Mouse (Mus musculus): ENCODE results near the gene Wnt9b. TPM values are rescaled to one million over a fixed set of nuclear protein-coding genes. Genes with fewer than 3 reads are reported as not detected.

Wnt9b gene
- total RNA-seq, 2 experiments from 2014 or later, result 0.34 to 0.36 TPM

DNA sequence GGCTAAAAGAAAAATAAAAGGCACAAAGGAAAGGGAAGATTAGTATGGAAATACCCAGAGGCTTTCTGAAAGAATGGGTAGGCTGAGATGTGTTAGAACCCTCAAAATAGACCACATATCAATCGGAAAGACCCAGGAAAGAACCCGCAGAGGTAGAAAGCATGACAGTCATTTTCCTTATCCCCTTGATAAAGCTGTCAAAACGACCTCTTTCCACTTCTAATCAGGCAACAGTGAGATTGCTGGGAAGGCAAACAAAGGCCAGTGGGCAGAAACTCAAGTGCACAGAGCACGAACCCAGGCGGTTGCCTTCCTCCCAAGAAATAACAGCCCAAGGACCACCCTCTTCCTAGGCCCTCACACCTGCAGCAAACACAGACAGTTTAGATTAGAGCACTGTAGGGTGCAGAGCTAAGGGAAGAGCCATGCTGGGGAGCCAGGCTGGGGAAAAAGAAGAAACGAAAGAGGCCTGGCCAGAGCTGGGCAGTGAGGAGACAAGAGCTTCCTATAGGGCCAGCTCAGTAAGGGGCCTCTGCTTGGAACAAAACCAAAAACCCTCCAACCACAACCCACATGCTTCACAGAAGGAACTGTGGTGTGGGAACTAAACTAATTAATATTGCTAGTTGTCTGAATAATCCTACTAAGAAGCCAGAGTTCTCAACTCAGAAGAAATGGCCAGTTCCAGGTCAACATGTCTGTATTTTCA is 61.2 kb downstream of the Wnt9b start:
- H3K27ac ChIP-seq, result no peak overlapping the region
- no peak overlapping the region for H3K4me3 ChIP-seq
- DNase-seq (ENCODE audit: low spot score in 2 of 2), result no peak
- TF ChIP-seq CTCF (conservative IDR thresholded peaks at IDR 0.05), result no peak

DNA sequence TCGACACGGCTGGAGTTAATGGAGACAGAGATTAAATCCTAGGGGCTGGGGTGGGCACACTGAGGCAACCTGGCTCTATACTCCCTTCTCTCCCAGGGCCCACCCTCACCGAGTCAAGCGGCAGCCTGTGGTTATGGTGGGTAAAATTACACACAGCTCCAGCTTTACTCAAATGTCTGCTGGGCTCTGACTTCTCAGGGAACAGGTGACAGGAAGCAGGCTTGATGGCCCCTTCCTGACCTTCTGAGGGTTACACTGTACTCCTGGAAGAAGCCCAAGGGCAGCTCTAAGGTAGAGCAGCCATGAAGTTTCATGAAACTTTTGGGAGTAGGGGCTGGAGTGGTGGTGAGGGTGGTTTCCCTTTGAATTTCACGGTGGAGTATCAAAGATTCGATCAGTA is 62.9 kb downstream of the Wnt9b start:
- DNase-seq (ENCODE audit: low spot score in 2 of 2), result no peak
- Histone ChIP-seq H3K27ac (no peak overlapping the region), H3K4me3 (no peak overlapping the region)
- TF ChIP-seq CTCF (conservative IDR thresholded peaks at IDR 0.05), result no peak

GRCm38 (mm10) chr11:103685261-103685736 is 64.3 kb downstream of the Wnt9b start:
- Histone ChIP-seq H3K27ac (peak overlapping the region; percentile 36), H3K4me3 (no peak overlapping the region)
- DNase-seq (ENCODE audit: low spot score in 2 of 2), result peak; percentile 55 to 65
- no peak for TF ChIP-seq CTCF (conservative IDR thresholded peaks at IDR 0.05)

DNA sequence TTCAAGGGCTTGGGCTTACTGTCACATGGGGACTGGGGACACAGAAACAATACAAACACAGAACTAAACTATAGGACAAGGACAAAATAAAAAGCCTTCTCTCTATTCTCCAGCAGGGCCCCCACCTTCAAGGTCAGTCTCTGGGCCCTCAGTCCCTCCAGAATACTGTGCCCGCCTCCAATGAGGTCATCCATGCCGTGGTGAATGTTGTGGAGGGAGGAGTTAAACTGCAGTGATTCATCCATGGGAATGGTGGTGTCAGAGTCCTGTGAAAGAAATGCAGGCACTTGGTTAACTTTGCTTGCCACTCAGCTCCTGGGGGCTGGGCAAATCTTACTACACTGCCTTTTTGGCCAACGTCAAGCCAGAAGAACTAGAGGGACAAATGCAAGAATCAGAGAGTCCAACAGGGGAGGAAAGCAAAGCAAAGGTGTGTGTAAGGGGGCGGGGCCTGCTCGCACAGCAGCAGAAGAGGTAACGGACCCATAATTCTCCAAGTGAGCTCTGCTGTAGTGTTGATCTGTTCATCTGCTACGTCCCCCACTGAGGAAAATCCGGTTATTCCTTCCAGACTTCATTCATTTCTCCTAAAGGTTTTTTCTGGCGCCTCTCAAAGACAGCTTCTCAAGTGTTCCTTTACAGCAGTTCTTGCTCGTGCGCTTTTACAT is 65.8 kb downstream of the Wnt9b start:
- Histone ChIP-seq H3K4me3 (no peak overlapping the region), H3K27ac (no peak overlapping the region)
- DNase-seq (ENCODE audit: low spot score in 2 of 2), result no peak
- no peak for TF ChIP-seq CTCF (conservative IDR thresholded peaks at IDR 0.05)

Other genes starting within 250 kb of the Wnt9b start
- not detected for gene Lrrc37a, start 245.2 kb downstream of the Wnt9b start, total RNA-seq (2021)
- not detected for gene Gm884, start 128.7 kb downstream of the Wnt9b start, total RNA-seq (2021)
- not detected for gene Lyzl6, start 110.9 kb downstream of the Wnt9b start, total RNA-seq (2021)
- 100 to 1,000 TPM; 102 to 117 TPM for gene Rprml, start 100.3 kb downstream of the Wnt9b start, total RNA-seq (2021)
- gene Gosr2, start 51.9 kb downstream of the Wnt9b start, total RNA-seq (2021), result 10 to 100 TPM; 62.5 to 66.1 TPM
- 1 to 10 TPM; 1.4 to 1.5 TPM for gene Wnt3, start 24.3 kb upstream of the Wnt9b start, total RNA-seq (2021)
- gene Nsf, start 204.2 kb upstream of the Wnt9b start, total RNA-seq (2021), result 1,000 to 10,000 TPM; 1,134 to 1,252 TPM
- gene Arf2, start 216.9 kb upstream of the Wnt9b start, total RNA-seq (2021), result 10 to 100 TPM; 39.7 to 47.0 TPM

Measured in layer of hippocampus, adult 2 months (tissue).